Mouse (Mus musculus): Measurements from ENCODE around the gene Jak2. TPM values are rescaled to one million over a fixed set of nuclear protein-coding genes. Genes with fewer than 3 reads are reported as not detected.

The Jak2 gene
- polyA plus RNA-seq, 1 experiment from 2014 or later, result 12.8 TPM

GRCm38 (mm10) chr19:29285451-29285869, 33.8 kb downstream of the Jak2 start:
- WGBS, result 18% methylated on average over 7 of the region's 7 CpGs
- peak; percentile 74; the same call in 1 of the 2 replicates for ATAC-seq (ENCODE audit: low FRiP score)

GRCm38 (mm10) chr19:29287863-29288262, 36.2 kb downstream of the Jak2 start:
- Histone ChIP-seq H3K9ac (ENCODE audit: low read length) (no peak overlapping the region), H3K36me3 (ENCODE audit: control insufficient read depth, insufficient read depth, low read length) (peaks cover 3% of the 10 kb centered on the region; the same call in 1 of the 2 replicates), H3K4me1 (ENCODE audit: control insufficient read depth, insufficient read depth, low read length) (peaks cover 10% of the 10 kb centered on the region; the same call in 1 of the 2 replicates), H3K27me3 (ENCODE audit: control insufficient read depth, insufficient read depth, low read length) (no peaks in the 10 kb centered on the region), H3K27ac (ENCODE audit: low read depth, low read length) (no peak overlapping the region), H3K9me3 (ENCODE audit: control insufficient read depth, low read length) (no peaks in the 10 kb centered on the region), H3K4me2 (no peak overlapping the region), H3K4me3 (ENCODE audit: low read depth, low read length) (no peak overlapping the region)
- no peak for ATAC-seq (ENCODE audit: low FRiP score)
- 70% methylated on average over 8 of the region's 8 CpGs for WGBS
- DNase-seq (ENCODE audit: low spot score, missing footprints), result no peak

More at GRCm38 (mm10) chr19:29285451-29285869, 33.8 kb downstream of the Jak2 start:
- no peak overlapping the region for H3K4me2 ChIP-seq
- DNase-seq (ENCODE audit: low spot score, missing footprints), result peak; percentile 89
- no peaks in the 10 kb centered on the region for H3K36me3 ChIP-seq (ENCODE audit: control insufficient read depth, insufficient read depth, low read length)
- no peaks in the 10 kb centered on the region for H3K27me3 ChIP-seq (ENCODE audit: control insufficient read depth, insufficient read depth, low read length)
- peaks cover 10% of the 10 kb centered on the region; the same call in 1 of the 2 replicates for H3K4me1 ChIP-seq (ENCODE audit: control insufficient read depth, insufficient read depth, low read length)
- no peak overlapping the region for H3K4me3 ChIP-seq (ENCODE audit: low read depth, low read length)
- no peak overlapping the region; the same call in 1 of the 2 replicates for H3K27ac ChIP-seq (ENCODE audit: low read depth, low read length)
- no peak overlapping the region for H3K9ac ChIP-seq (ENCODE audit: low read length)
- no peaks in the 10 kb centered on the region for H3K9me3 ChIP-seq (ENCODE audit: control insufficient read depth, low read length)

GRCm38 (mm10) chr19:29291532-29291931, 39.9 kb downstream of the Jak2 start:
- ATAC-seq (ENCODE audit: low FRiP score) (no peak), DNase-seq (ENCODE audit: low spot score, missing footprints) (no peak)
- Histone ChIP-seq H3K27ac (ENCODE audit: low read depth, low read length) (no peak overlapping the region), H3K4me1 (ENCODE audit: control insufficient read depth, insufficient read depth, low read length) (no peaks in the 10 kb centered on the region), H3K27me3 (ENCODE audit: control insufficient read depth, insufficient read depth, low read length) (no peaks in the 10 kb centered on the region), H3K9ac (ENCODE audit: low read length) (no peak overlapping the region), H3K4me3 (ENCODE audit: low read depth, low read length) (no peak overlapping the region), H3K4me2 (no peak overlapping the region), H3K9me3 (ENCODE audit: control insufficient read depth, low read length) (no peaks in the 10 kb centered on the region), H3K36me3 (ENCODE audit: control insufficient read depth, insufficient read depth, low read length) (peaks cover 3% of the 10 kb centered on the region; the same call in 1 of the 2 replicates)
- 86% methylated on average over 14 of the region's 14 CpGs for WGBS

GRCm38 (mm10) chr19:29292546-29292945, 40.9 kb downstream of the Jak2 start:
- Histone ChIP-seq H3K27ac (ENCODE audit: low read depth, low read length) (no peak overlapping the region), H3K27me3 (ENCODE audit: control insufficient read depth, insufficient read depth, low read length) (no peaks in the 10 kb centered on the region), H3K9me3 (ENCODE audit: control insufficient read depth, low read length) (no peaks in the 10 kb centered on the region), H3K4me2 (no peak overlapping the region), H3K9ac (ENCODE audit: low read length) (no peak overlapping the region), H3K4me1 (ENCODE audit: control insufficient read depth, insufficient read depth, low read length) (no peaks in the 10 kb centered on the region), H3K4me3 (ENCODE audit: low read depth, low read length) (no peak overlapping the region), H3K36me3 (ENCODE audit: control insufficient read depth, insufficient read depth, low read length) (peaks cover 3% of the 10 kb centered on the region; the same call in 1 of the 2 replicates)
- DNase-seq (ENCODE audit: low spot score, missing footprints), result no peak
- no peak for ATAC-seq (ENCODE audit: low FRiP score)
- 90% methylated on average over 4 of the region's 4 CpGs for WGBS

- Histone ChIP-seq H3K4me3 (ENCODE audit: low read depth, low read length) (no peak overlapping the region), H3K9me3 (ENCODE audit: control insufficient read depth, low read length) (no peaks in the 10 kb centered on the region), H3K4me2 (no peak overlapping the region), H3K27ac (ENCODE audit: low read depth, low read length) (no peak overlapping the region), H3K27me3 (ENCODE audit: control insufficient read depth, insufficient read depth, low read length) (no peaks in the 10 kb centered on the region), H3K36me3 (ENCODE audit: control insufficient read depth, insufficient read depth, low read length) (peaks cover 3% of the 10 kb centered on the region; the same call in 1 of the 2 replicates), H3K4me1 (ENCODE audit: control insufficient read depth, insufficient read depth, low read length) (no peaks in the 10 kb centered on the region), H3K9ac (ENCODE audit: low read length) (no peak overlapping the region)
- 61% methylated on average over 2 of the region's 2 CpGs for whole genome bisulfite sequencing
- DNase-seq (ENCODE audit: low spot score, missing footprints) (no peak), ATAC-seq (ENCODE audit: low FRiP score) (no peak)
Observed at GRCm38 (mm10) chr19:29294756-29295155, 43.1 kb downstream of the Jak2 start.

- ATAC-seq (ENCODE audit: low FRiP score), result no peak
- no peaks in the 10 kb centered on the region for H3K9me3 ChIP-seq (ENCODE audit: control insufficient read depth, low read length)
- DNase-seq (ENCODE audit: low spot score, missing footprints), result no peak
- H3K27ac ChIP-seq (ENCODE audit: low read depth, low read length), result no peak overlapping the region
- H3K4me1 ChIP-seq (ENCODE audit: control insufficient read depth, insufficient read depth, low read length), result no peaks in the 10 kb centered on the region
- no peaks in the 10 kb centered on the region for H3K27me3 ChIP-seq (ENCODE audit: control insufficient read depth, insufficient read depth, low read length)
- no peak overlapping the region for H3K4me3 ChIP-seq (ENCODE audit: low read depth, low read length)
- no peak overlapping the region for H3K9ac ChIP-seq (ENCODE audit: low read length)
- H3K4me2 ChIP-seq, result no peak overlapping the region
- H3K36me3 ChIP-seq (ENCODE audit: control insufficient read depth, insufficient read depth, low read length), result peaks cover 3% of the 10 kb centered on the region; the same call in 1 of the 2 replicates
Observed at GRCm38 (mm10) chr19:29296166-29296565, 44.5 kb downstream of the Jak2 start.

- H3K9ac ChIP-seq (ENCODE audit: low read length), result no peak overlapping the region
- 94% methylated on average over 1 of the region's 1 CpGs for WGBS
Observed at GRCm38 (mm10) chr19:29297366-29297765, 45.7 kb downstream of the Jak2 start.

GRCm38 (mm10) chr19:29300919-29301318, 49.3 kb downstream of the Jak2 start:
- no peaks in the 10 kb centered on the region for H3K36me3 ChIP-seq (ENCODE audit: control insufficient read depth, insufficient read depth, low read length)
- H3K27me3 ChIP-seq (ENCODE audit: control insufficient read depth, insufficient read depth, low read length), result no peaks in the 10 kb centered on the region
- no peaks in the 10 kb centered on the region for H3K4me1 ChIP-seq (ENCODE audit: control insufficient read depth, insufficient read depth, low read length)
- no peaks in the 10 kb centered on the region for H3K9me3 ChIP-seq (ENCODE audit: control insufficient read depth, low read length)
- WGBS, result 94% methylated on average over 13 of the region's 13 CpGs
- no peak overlapping the region for H3K9ac ChIP-seq (ENCODE audit: low read length)
- H3K27ac ChIP-seq (ENCODE audit: low read depth, low read length), result no peak overlapping the region
- DNase-seq (ENCODE audit: low spot score, missing footprints) (no peak), ATAC-seq (ENCODE audit: low FRiP score) (no peak)
- no peak overlapping the region for H3K4me2 ChIP-seq
- no peak overlapping the region for H3K4me3 ChIP-seq (ENCODE audit: low read depth, low read length)

More at GRCm38 (mm10) chr19:29297366-29297765, 45.7 kb downstream of the Jak2 start:
- H3K9me3 ChIP-seq (ENCODE audit: control insufficient read depth, low read length), result no peaks in the 10 kb centered on the region
- ATAC-seq (ENCODE audit: low FRiP score) (no peak), DNase-seq (ENCODE audit: low spot score, missing footprints) (no peak)
- H3K36me3 ChIP-seq (ENCODE audit: control insufficient read depth, insufficient read depth, low read length), result no peaks in the 10 kb centered on the region
- no peak overlapping the region for H3K27ac ChIP-seq (ENCODE audit: low read depth, low read length)
- no peak overlapping the region for H3K4me2 ChIP-seq
- no peak overlapping the region for H3K4me3 ChIP-seq (ENCODE audit: low read depth, low read length)
- H3K4me1 ChIP-seq (ENCODE audit: control insufficient read depth, insufficient read depth, low read length), result no peaks in the 10 kb centered on the region
- H3K27me3 ChIP-seq (ENCODE audit: control insufficient read depth, insufficient read depth, low read length), result no peaks in the 10 kb centered on the region

- WGBS, result 92% methylated on average over 2 of the region's 2 CpGs
- ATAC-seq (ENCODE audit: low FRiP score), result no peak
- H3K36me3 ChIP-seq (ENCODE audit: control insufficient read depth, insufficient read depth, low read length), result no peaks in the 10 kb centered on the region
Observed at GRCm38 (mm10) chr19:29302119-29302518, 50.5 kb downstream of the Jak2 start.

More at GRCm38 (mm10) chr19:29302119-29302518, 50.5 kb downstream of the Jak2 start:
- no peak for DNase-seq (ENCODE audit: low spot score, missing footprints)
- Histone ChIP-seq H3K4me3 (ENCODE audit: low read depth, low read length) (no peak overlapping the region), H3K4me1 (ENCODE audit: control insufficient read depth, insufficient read depth, low read length) (no peaks in the 10 kb centered on the region), H3K9me3 (ENCODE audit: control insufficient read depth, low read length) (no peaks in the 10 kb centered on the region), H3K27ac (ENCODE audit: low read depth, low read length) (no peak overlapping the region), H3K4me2 (no peak overlapping the region), H3K27me3 (ENCODE audit: control insufficient read depth, insufficient read depth, low read length) (no peaks in the 10 kb centered on the region), H3K9ac (ENCODE audit: low read length) (no peak overlapping the region)

Data from midbrain, embryonic 11.5 days (tissue).